Mouse (Mus musculus) adrenal gland, adult 10 weeks (tissue): ENCODE measurements around the gene Gm44790. TPM values are rescaled to one million over a fixed set of nuclear protein-coding genes. Genes with fewer than 3 reads are reported as not detected.

ENCODE experiments used
- polyA plus RNA-seq: library from polyadenylated mRNA; stranded (reverse); fragments of 350-450 nt; fragmentation: Illumina TruSeq; extraction: RNeasy Lipid Tissue Mini Kit (QIAGEN cat#74804); gene quantifications from one replicate; pipeline ENCODE4 v1.2.3, GENCODE M21; 2014; ENCODE audit warnings: low read depth, low replicate concordance

The Gm44790 gene
- polyA plus RNA-seq: not detected

DNA sequence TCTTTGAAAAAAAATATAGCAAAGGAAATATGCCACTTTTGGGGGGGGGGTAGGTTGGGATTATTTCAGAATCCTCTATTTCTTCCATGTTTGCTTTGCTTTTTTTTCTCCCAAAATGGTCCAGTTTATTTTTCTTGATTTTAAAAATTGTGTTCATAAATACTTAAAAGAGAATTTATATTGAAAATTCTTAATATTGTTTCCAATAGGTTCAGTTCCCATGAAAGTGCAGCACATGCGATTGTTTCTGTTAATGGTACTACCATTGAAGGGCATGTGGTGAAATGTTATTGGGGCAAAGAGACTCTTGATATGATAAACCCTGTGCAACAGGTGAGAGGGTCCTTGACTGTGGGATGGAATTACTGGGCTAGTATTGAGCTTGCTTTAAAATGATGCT is at the start of gene Gm44790:
Gene Gm44790, plus strand, starts transcription at position 301 of the 400 bp plus-strand sequence.

DNA sequence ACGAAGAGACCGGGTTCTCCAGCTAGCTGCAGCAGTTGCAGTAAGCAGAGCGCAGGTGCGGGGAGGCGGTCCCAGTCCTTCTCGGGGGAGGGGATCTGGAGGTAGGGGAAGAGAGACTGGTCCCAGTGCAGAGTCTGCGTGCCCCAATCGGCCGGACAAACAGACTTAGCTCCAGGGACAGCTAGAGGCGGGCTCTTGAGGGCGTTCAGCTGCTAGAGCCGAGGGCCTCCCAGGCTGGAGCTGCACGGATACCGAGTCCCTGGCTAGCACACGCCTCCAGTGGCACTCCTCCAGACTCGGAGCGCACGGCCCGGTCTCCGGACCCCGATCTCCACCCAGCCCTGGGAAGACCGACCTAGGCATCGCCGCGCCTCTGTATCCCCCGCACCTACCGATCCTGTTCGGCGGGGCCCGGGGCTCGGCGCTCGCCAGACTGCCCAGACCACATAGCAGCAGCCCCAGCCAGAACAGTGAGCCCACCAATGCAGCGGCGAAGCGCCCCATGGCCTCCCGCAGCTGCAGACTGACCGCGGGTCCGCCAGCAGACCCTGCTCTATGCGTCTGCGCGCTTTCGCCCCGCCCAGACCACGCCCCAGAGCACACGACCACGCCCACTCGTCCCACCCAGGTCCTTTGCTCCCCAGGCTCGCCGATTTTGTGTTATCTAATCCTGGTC is 29.7 kb upstream of the Gm44790 start, which contains the start of gene Pcyox1:
Gene Pcyox1, minus strand, starts transcription at position 574 of the 676 bp plus-strand sequence.

DNA sequence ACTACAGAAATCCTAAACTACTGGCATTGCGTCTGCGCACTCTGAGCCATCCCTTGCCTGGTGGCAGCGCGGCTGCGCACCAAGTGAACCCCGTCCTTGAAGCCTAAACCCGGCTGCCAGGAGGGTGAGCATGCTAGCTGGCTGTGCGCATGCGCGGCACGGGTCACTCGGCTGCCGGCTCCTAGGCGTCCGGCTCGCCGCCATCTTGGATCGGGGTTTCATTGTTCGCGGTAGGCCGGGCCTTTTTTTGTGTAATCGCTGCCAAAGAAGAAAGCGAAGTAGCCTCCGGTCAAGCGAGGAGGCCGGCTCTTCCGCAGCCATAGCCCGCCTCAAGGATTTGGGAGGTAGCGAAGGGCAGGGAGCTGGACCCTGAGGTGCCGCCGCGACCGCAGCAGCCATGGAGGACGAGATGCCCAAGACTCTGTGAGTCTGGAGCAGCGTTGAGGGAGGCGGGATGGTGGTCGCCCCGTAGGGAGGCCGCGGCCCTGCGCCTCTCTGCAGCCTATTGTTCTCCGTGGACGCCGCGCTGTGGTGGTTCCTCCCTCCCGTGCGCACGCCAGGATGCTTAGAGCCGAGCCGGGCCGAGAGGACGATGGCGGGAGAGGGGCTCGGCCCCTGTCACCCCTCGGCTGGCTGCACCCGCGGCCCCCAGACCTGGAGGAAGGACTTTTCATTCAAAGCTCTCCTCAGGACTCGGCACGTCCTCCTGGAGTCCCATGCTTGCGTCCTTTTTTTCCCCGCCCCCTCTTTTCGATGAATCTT is 22.2 kb upstream of the Gm44790 start, which contains the start of gene Tia1:
Gene Tia1, plus strand, starts transcription at position 120 of the 762 bp plus-strand sequence.

DNA sequence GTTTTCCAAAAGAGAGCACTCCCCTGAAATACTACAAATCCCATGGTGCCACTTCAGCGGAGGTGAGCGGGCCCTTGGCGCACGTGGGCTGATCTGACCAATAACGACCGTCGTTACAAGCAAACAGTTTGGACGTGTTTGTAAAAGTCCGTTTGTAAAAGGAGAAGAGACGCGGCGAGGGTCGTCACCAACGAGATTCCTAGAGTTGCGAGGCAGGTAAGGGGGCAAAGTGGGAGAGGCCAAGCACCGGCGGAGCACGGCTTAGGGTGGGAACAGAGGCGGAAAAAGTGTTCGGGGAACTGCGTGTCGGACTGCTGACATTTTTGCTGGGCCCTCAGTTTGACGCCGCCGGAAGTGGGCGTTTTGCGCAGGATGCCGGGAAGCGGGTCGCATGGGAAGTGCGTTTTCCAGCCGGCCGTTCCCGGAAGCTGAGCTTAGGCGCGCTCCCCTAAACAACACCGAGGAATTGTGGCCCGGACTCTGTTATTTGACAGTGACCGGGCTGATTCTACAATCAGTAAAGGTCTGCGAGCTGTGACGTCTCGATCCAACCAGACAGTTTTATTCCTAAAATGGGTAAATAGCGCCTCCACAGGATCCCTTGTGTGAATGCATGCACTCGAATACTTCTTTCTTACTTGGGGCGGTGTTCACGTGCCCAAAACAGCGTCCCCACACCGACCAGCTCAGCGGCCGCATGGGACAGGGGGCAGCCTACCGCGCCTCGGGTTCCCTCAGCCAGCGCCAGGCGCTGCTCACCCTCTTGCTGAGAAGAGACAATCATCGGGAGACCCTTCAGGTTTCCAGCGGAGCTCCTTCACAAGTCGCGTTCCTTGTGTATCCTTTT is 12.0 kb downstream of the Gm44790 start, which contains the start of gene C87436:
Gene C87436, plus strand, starts transcription at position 103 of the 847 bp plus-strand sequence.

Other genes with a start within 250 kb of the Gm44790 start
- 15.7 TPM for gene Tgfa, start 231.4 kb upstream of the Gm44790 start, polyA plus RNA-seq
- 285 TPM for gene Fam136a, start 61.0 kb upstream of the Gm44790 start, polyA plus RNA-seq
- 64.5 TPM for gene Snrpg, start 55.4 kb upstream of the Gm44790 start, polyA plus RNA-seq
- 331 TPM for gene Pcyox1, start 29.5 kb upstream of the Gm44790 start, polyA plus RNA-seq
- 120 TPM for gene Tia1, start 22.4 kb upstream of the Gm44790 start, polyA plus RNA-seq
- gene C87436, start 11.7 kb downstream of the Gm44790 start, polyA plus RNA-seq: 13.4 TPM
- 120 TPM for gene Pcbp1, start 99.7 kb downstream of the Gm44790 start, polyA plus RNA-seq
- not detected for gene Asprv1, start 201.5 kb downstream of the Gm44790 start, polyA plus RNA-seq
- 6.5 TPM for gene Mxd1, start 242.5 kb downstream of the Gm44790 start, polyA plus RNA-seq